Mouse (Mus musculus) adrenal gland, postnatal 36 days (tissue): ENCODE results near the gene Tesk1. TPM values are rescaled to one million over a fixed set of nuclear protein-coding genes. Genes with fewer than 3 reads are reported as not detected.

Source experiments
- DNase-seq, 2 experiments: peaks; one replicate each; pipeline ENCODE4 v3.0.0; 2021; ENCODE audit warnings: mixed read lengths in 1 of 2
- total RNA-seq, 2 experiments: library from RNA; stranded (reverse); gene quantifications; 2 replicates each; pipeline ENCODE4 v1.2.3; 2021

Gene Tesk1
- total RNA-seq, 2 experiments from 2014 or later, result 52.2 to 65.5 TPM

- peak; percentile 94 for DNase-seq
These were observed 51.1 kb downstream of the Tesk1 start, which contains the start of gene Ccdc107 for GRCm38 (mm10) chr4:43492821-43493185. Gene Ccdc107, plus strand, starts transcription at chr4:43492900.

GRCm38 (mm10) chr4:43493186-43493845, 51.6 kb downstream of the Tesk1 start:
- DNase-seq, result peak; percentile 97 to 98

- no peak for DNase-seq
These were observed 52.1 kb downstream of the Tesk1 start for GRCm38 (mm10) chr4:43493846-43494240.

GRCm38 (mm10) chr4:43496587-43496986, 54.8 kb downstream of the Tesk1 start:
- DNase-seq, result no peak

GRCm38 (mm10) chr4:43497405-43497804, 55.7 kb downstream of the Tesk1 start:
- no peak for DNase-seq

Other genes starting within 250 kb of the Tesk1 start
- gene Atp8b5, start 174.8 kb upstream of the Tesk1 start, total RNA-seq, result under 1 TPM; 0.23 to 0.26 TPM
- 10 to 100 TPM; 37.2 to 50.1 TPM for gene Rusc2, start 60.0 kb upstream of the Tesk1 start, total RNA-seq
- gene Fam166b, start 12.8 kb upstream of the Tesk1 start, total RNA-seq, result under 1 TPM in 1 of 2 experiments, not detected in 1; 0.92 TPM
- gene Cd72, start 12.7 kb downstream of the Tesk1 start, total RNA-seq, result 1 to 10 TPM; 2.7 to 3.4 TPM
- not detected for gene Sit1, start 41.8 kb downstream of the Tesk1 start, total RNA-seq
- 10 to 100 TPM; 57.3 to 59.3 TPM for gene Ccdc107, start 51.0 kb downstream of the Tesk1 start, total RNA-seq
- 1 to 10 TPM; 2.6 to 3.5 TPM for gene Arhgef39, start 57.8 kb downstream of the Tesk1 start, total RNA-seq
- gene Car9, start 65.0 kb downstream of the Tesk1 start, total RNA-seq, result 1 to 10 TPM in 1 of 2 experiments, under 1 TPM in 1; 0.49 to 1.2 TPM
- 100 to 1,000 TPM in 1 of 2 experiments, 10 to 100 TPM in 1; 69.6 to 143 TPM for gene Tpm2, start 81.8 kb downstream of the Tesk1 start, total RNA-seq
- 100 to 1,000 TPM; 117 to 170 TPM for gene Creb3, start 120.4 kb downstream of the Tesk1 start, total RNA-seq
- 100 to 1,000 TPM; 241 to 244 TPM for gene Tln1, start 120.8 kb downstream of the Tesk1 start, total RNA-seq
- 10 to 100 TPM; 40.5 to 53.3 TPM for gene Rgp1, start 136.8 kb downstream of the Tesk1 start, total RNA-seq
- gene Gba2, start 136.9 kb downstream of the Tesk1 start, total RNA-seq, result 10 to 100 TPM; 11.0 to 11.5 TPM
- 1 to 10 TPM; 3.2 to 3.4 TPM for gene Msmp, start 142.6 kb downstream of the Tesk1 start, total RNA-seq
- 10 to 100 TPM; 27.7 to 37.9 TPM for gene Npr2, start 190.0 kb downstream of the Tesk1 start, total RNA-seq
- gene Spag8, start 211.7 kb downstream of the Tesk1 start, total RNA-seq, result under 1 TPM; 0.30 to 0.40 TPM
- 10 to 100 TPM; 76.8 to 79.3 TPM for gene Hint2, start 214.5 kb downstream of the Tesk1 start, total RNA-seq
- gene Tmem8b, start 227.0 kb downstream of the Tesk1 start, total RNA-seq, result 1 to 10 TPM; 4.7 to 5.0 TPM
- gene Fam221b, start 227.2 kb downstream of the Tesk1 start, total RNA-seq, result under 1 TPM; 0.20 TPM